ENCODE assay signal across 9 mouse cellular contexts in the genomic region with DNA sequence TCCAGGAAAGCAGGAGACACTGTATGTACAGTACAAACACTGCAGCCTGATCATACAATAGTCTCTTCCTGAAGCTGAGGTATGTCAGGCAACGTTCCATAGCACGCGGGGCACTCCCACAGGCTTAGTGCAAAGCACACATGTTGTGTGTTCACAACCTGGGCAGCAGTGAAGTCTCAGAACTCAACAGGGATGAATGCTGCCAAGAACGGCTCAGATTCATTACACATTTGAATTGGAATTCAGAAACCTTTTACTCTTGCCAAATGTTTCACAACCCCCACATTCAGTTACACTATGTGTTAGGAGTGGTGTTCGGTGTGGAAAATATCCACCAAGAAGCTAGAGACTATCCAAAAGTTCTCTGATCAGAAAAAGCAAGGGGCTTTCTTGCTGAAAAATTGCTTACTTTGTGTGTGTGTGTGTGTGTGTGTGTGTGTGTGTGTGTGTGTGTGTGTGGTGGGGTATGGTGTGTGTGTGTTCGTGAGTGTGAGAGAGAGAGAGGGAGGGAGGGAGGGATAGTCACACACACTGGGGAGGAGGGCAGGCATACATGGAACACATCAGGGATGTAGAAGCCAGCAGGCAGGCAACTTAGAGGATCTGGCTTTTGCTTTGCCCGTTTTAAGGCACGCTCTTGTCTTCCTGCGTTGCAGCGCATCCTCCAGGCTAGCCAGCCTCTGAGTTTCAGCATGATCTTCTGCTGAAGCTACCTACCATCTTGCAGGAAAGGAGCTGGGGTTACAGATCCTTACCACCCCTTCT. TPM values are rescaled to one million over a fixed set of nuclear protein-coding genes. Genes with fewer than 3 reads are reported as not detected.
DNase-seq lines count a peak whose midpoint lies in the region; ATAC-seq and TF ChIP-seq lines count a peak whose summit lies in the region.
"Had no signal": no experiment of that assay in that cellular context is flagged by ENCODE, and none has a peak within 500 bp of the region (broad histone marks: within the 10 kb centered on the region; RNA-seq: fewer than 3 reads in every experiment).

No protein-coding gene starts in this region.

- H3K27ac ChIP-seq in kidney, postnatal 0 days, result no peak overlapping the region
- peak overlapping the region; percentile 10; the same call in 1 of the 2 replicates for H3K27ac ChIP-seq in embryonic facial prominence, embryonic 10.5 days (replicated peaks)
- H3K27ac ChIP-seq in heart, embryonic 16.5 days (ENCODE audit: low read length), result peak overlapping the region; percentile 78
- 0 out of 2 replicates have a peak overlapping the region, but pooled peaks have one; percentile 26 for H3K27ac ChIP-seq in lung, postnatal 0 days (ENCODE audit: low read length)
- H3K27ac ChIP-seq in hindbrain, embryonic 13.5 days, result no peak overlapping the region

- H3K27me3 ChIP-seq in kidney, postnatal 0 days (ENCODE audit: insufficient read depth, low read length), result no peaks in the 10 kb centered on the region
- H3K27me3 ChIP-seq in embryonic facial prominence, embryonic 10.5 days (replicated peaks; ENCODE audit: low read depth, poor library complexity, severe bottlenecking), result no peaks in the 10 kb centered on the region
- no peaks in the 10 kb centered on the region for H3K27me3 ChIP-seq in heart, embryonic 16.5 days (ENCODE audit: control insufficient read depth, insufficient read depth, low read length)
- H3K27me3 ChIP-seq in lung, postnatal 0 days (replicated peaks; ENCODE audit: insufficient read depth, low read length), result no peaks in the 10 kb centered on the region
- no peaks in the 10 kb centered on the region for H3K27me3 ChIP-seq in hindbrain, embryonic 13.5 days

- no peak for TF ChIP-seq CTCF in kidney, postnatal 0 days (IDR thresholded peaks at IDR 0.05; ENCODE audit: low read depth)
- no peak for TF ChIP-seq CTCF in lung, postnatal 0 days (IDR thresholded peaks at IDR 0.05)

- no peak overlapping the region for H3K4me2 ChIP-seq in kidney, postnatal 0 days (ENCODE audit: low read length)
- H3K4me2 ChIP-seq in heart, embryonic 16.5 days (ENCODE audit: low read depth, low read length), result no peak overlapping the region
- no peak overlapping the region for H3K4me2 ChIP-seq in lung, postnatal 0 days (replicated peaks; ENCODE audit: low read depth, low read length)
- no peak overlapping the region for H3K4me2 ChIP-seq in hindbrain, embryonic 13.5 days

- DNase-seq in kidney, postnatal 0 days (ENCODE audit: low spot score), result peak; percentile 83
- no peak for DNase-seq in kidney, adult 9 months
- DNase-seq in embryonic facial prominence, embryonic 10.5 days (ENCODE audit: low spot score), result no peak
- peak; percentile 96 for DNase-seq in lung, postnatal 0 days (ENCODE audit: low spot score)
- no peak for DNase-seq in ovary, adult 18-20 months (ENCODE audit: low spot score)
- DNase-seq in cerebellum, adult 11 months, result no peak

- no peaks in the 10 kb centered on the region for H3K36me3 ChIP-seq in kidney, postnatal 0 days (ENCODE audit: insufficient read depth, low read length)
- H3K36me3 ChIP-seq in embryonic facial prominence, embryonic 10.5 days (replicated peaks), result no peaks in the 10 kb centered on the region
- no peaks in the 10 kb centered on the region for H3K36me3 ChIP-seq in heart, embryonic 16.5 days (ENCODE audit: control insufficient read depth, insufficient read depth)
- no peaks in the 10 kb centered on the region for H3K36me3 ChIP-seq in lung, postnatal 0 days (ENCODE audit: insufficient read depth, low read length)
- H3K36me3 ChIP-seq in hindbrain, embryonic 13.5 days, result no peaks in the 10 kb centered on the region

- no peak for ATAC-seq in kidney, postnatal 0 days (replicated peaks; ENCODE audit: low FRiP score, low read depth)
- peak; percentile 60 for ATAC-seq in heart, embryonic 16.5 days (replicated peaks; ENCODE audit: extremely low read depth, insufficient read depth, low FRiP score)
- peak; percentile 94 for ATAC-seq in lung, postnatal 0 days
- no peak for ATAC-seq in hindbrain, embryonic 13.5 days (ENCODE audit: low FRiP score)

- no peaks in the 10 kb centered on the region for H3K4me1 ChIP-seq in kidney, postnatal 0 days (replicated peaks; ENCODE audit: insufficient read depth, low read length)
- peaks cover 11% of the 10 kb centered on the region; the same call in 1 of the 2 replicates for H3K4me1 ChIP-seq in embryonic facial prominence, embryonic 10.5 days
- peaks cover 5% of the 10 kb centered on the region; the same call in 1 of the 2 replicates for H3K4me1 ChIP-seq in heart, embryonic 16.5 days (ENCODE audit: control insufficient read depth, insufficient read depth, low read length)
- no peaks in the 10 kb centered on the region for H3K4me1 ChIP-seq in lung, postnatal 0 days (ENCODE audit: insufficient read depth, low read depth, low read length)
- no peaks in the 10 kb centered on the region for H3K4me1 ChIP-seq in hindbrain, embryonic 13.5 days (replicated peaks)

- no peak overlapping the region for H3K4me3 ChIP-seq in kidney, postnatal 0 days (replicated peaks; ENCODE audit: low read depth, low read length)
- no peak overlapping the region for H3K4me3 ChIP-seq in embryonic facial prominence, embryonic 10.5 days
- no peak overlapping the region for H3K4me3 ChIP-seq in heart, embryonic 16.5 days (ENCODE audit: low read length)
- H3K4me3 ChIP-seq in lung, postnatal 0 days (ENCODE audit: low read depth, low read length), result no peak overlapping the region
- H3K4me3 ChIP-seq in hindbrain, embryonic 13.5 days, result no peak overlapping the region
- H3K4me3 ChIP-seq: myocyte had no signal

- no peaks in the 10 kb centered on the region for H3K9me3 ChIP-seq in kidney, postnatal 0 days (replicated peaks; ENCODE audit: low read length)
- no peaks in the 10 kb centered on the region for H3K9me3 ChIP-seq in embryonic facial prominence, embryonic 10.5 days
- H3K9me3 ChIP-seq in heart, embryonic 16.5 days (replicated peaks; ENCODE audit: control insufficient read depth, low read length), result no peaks in the 10 kb centered on the region
- no peaks in the 10 kb centered on the region for H3K9me3 ChIP-seq in lung, postnatal 0 days (ENCODE audit: low read length)
- no peaks in the 10 kb centered on the region for H3K9me3 ChIP-seq in hindbrain, embryonic 13.5 days

- WGBS in kidney, postnatal 0 days, result 70% methylated on average over 9 of the region's 10 CpGs
- WGBS in embryonic facial prominence, embryonic 10.5 days, result 89% methylated on average over 9 of the region's 10 CpGs
- 59% methylated on average over 9 of the region's 10 CpGs for WGBS in heart, embryonic 16.5 days
- 49% methylated on average over 9 of the region's 10 CpGs for WGBS in lung, postnatal 0 days
- 88% methylated on average over 9 of the region's 10 CpGs for WGBS in hindbrain, embryonic 13.5 days

- peak; percentile 30; the same call in 1 of the 2 replicates for TF ChIP-seq EP300 in lung, postnatal 0 days (IDR thresholded peaks at IDR 0.05)

- no peak overlapping the region for H3K9ac ChIP-seq in kidney, postnatal 0 days (ENCODE audit: low read depth, low read length)
- H3K9ac ChIP-seq in heart, embryonic 16.5 days (ENCODE audit: low read length), result no peak overlapping the region
- H3K9ac ChIP-seq in lung, postnatal 0 days (replicated peaks; ENCODE audit: low read depth), result no peak overlapping the region
- H3K9ac ChIP-seq in hindbrain, embryonic 13.5 days, result no peak overlapping the region

RNA-seq across cellular contexts. Expression of a gene that starts 24.2 kb away (rescaled TPM):
- polyA plus RNA-seq in kidney, postnatal 0 days (2015; fragmentation: Nextera tagmentation; extraction: Ambion mirVana), result 43.4 and 44.1 TPM in 2 replicates
- polyA plus RNA-seq in embryonic facial prominence, embryonic 10.5 days (2016; fragmentation: Nextera tagmentation; extraction: Ambion mirVana), result 14.6 and 16.4 TPM in 2 replicates
- polyA plus RNA-seq in heart, embryonic 16.5 days (2015; fragmentation: Nextera tagmentation; extraction: Ambion mirVana), result 15.4 and 20.3 TPM in 2 replicates
- polyA plus RNA-seq in lung, postnatal 0 days (2015; fragmentation: Nextera tagmentation; extraction: Ambion mirVana), result 30.4 and 31.7 TPM in 2 replicates
- 8.8 and 9.8 TPM in 2 replicates for polyA plus RNA-seq in hindbrain, embryonic 13.5 days (2015; fragmentation: Nextera tagmentation; extraction: Ambion mirVana)

Comparison
In these comparisons a context has a peak if more than half of its experiments do, and no peak if none do; other contexts are left out.
1. DNase-seq: peak in kidney, postnatal 0 days (single experiment) and lung, postnatal 0 days (single experiment); none in kidney, adult 9 months (single experiment), embryonic facial prominence, embryonic 10.5 days (single experiment), ovary, adult 18-20 months (single experiment) and cerebellum, adult 11 months (single experiment).
2. ATAC-seq: peak in heart, embryonic 16.5 days (single experiment) and lung, postnatal 0 days (single experiment); none in kidney, postnatal 0 days (single experiment) and hindbrain, embryonic 13.5 days (single experiment).
3. H3K27ac ChIP-seq: peak in embryonic facial prominence, embryonic 10.5 days (single experiment), heart, embryonic 16.5 days (single experiment) and lung, postnatal 0 days (single experiment); none in kidney, postnatal 0 days (single experiment) and hindbrain, embryonic 13.5 days (single experiment).